Mouse (Mus musculus): ENCODE results near the gene Cmtm5. TPM values are rescaled to one million over a fixed set of nuclear protein-coding genes. Genes with fewer than 3 reads are reported as not detected.

The Cmtm5 gene
- 7.0 and 7.1 TPM in 2 replicates for polyA plus RNA-seq (2015; fragmentation: Nextera tagmentation; extraction: Ambion mirVana)

GRCm38 (mm10) chr14:54935904-54936830 is at the start of gene Cmtm5:
Gene Cmtm5, plus strand, starts transcription at chr14:54936261.
- Histone ChIP-seq H3K27me3 (0 out of 2 replicates have a peak, but pooled peaks cover 4% of the 10 kb centered on the region), H3K4me1 (replicated peaks) (peaks cover 22% of the 10 kb centered on the region), H3K36me3 (no peaks in the 10 kb centered on the region), H3K9me3 (no peaks in the 10 kb centered on the region), H3K9ac (peak within 1 kb of the TSS; percentile 21), H3K4me2 (peak within 1 kb of the TSS; percentile 6; the same call in 1 of the 2 replicates), H3K4me3 (no peak within 1 kb of the TSS), H3K27ac (peak within 1 kb of the TSS; percentile 75)
- peak; percentile 55 for ATAC-seq (ENCODE audit: low FRiP score)
- 25% methylated on average over 8 of the region's 8 CpGs for WGBS

- no peak for ATAC-seq (ENCODE audit: low FRiP score)
- Histone ChIP-seq H3K4me1 (replicated peaks) (peaks cover 26% of the 10 kb centered on the region), H3K4me2 (peak within 1 kb of the TSS; percentile 48), H3K9me3 (no peaks in the 10 kb centered on the region), H3K27ac (peak within 1 kb of the TSS; percentile 86), H3K9ac (peak within 1 kb of the TSS; percentile 56; the same call in 1 of the 2 replicates), H3K4me3 (peak within 1 kb of the TSS; percentile 93), H3K36me3 (peaks cover 22% of the 10 kb centered on the region), H3K27me3 (no peaks in the 10 kb centered on the region)
- WGBS = 95% methylated on average over 3 of the region's 3 CpGs
Measured at GRCm38 (mm10) chr14:54892200-54892599, 43.9 kb upstream of the Cmtm5 start, which contains the start of gene Pabpn1. Gene Pabpn1, plus strand, starts transcription at chr14:54892500.

GRCm38 (mm10) chr14:54893651-54894181 is 42.3 kb upstream of the Cmtm5 start:
- Histone ChIP-seq H3K36me3 (peaks cover 33% of the 10 kb centered on the region), H3K9me3 (no peaks in the 10 kb centered on the region), H3K4me2 (peak overlapping the region; percentile 48), H3K27me3 (no peaks in the 10 kb centered on the region), H3K9ac (peak overlapping the region; percentile 100), H3K4me3 (peak overlapping the region; percentile 93), H3K4me1 (replicated peaks) (peaks cover 29% of the 10 kb centered on the region), H3K27ac (peak overlapping the region; percentile 98)
- peak; percentile 99 for ATAC-seq (ENCODE audit: low FRiP score)
- WGBS = under 1% methylated on average over 38 of the region's 38 CpGs

- peak overlapping the region; percentile 100 for H3K9ac ChIP-seq
- WGBS = under 1% methylated on average over 53 of the region's 54 CpGs
Measured at GRCm38 (mm10) chr14:54894296-54895151, 41.5 kb upstream of the Cmtm5 start.

GRCm38 (mm10) chr14:54897445-54897844 is 38.6 kb upstream of the Cmtm5 start:
- Histone ChIP-seq H3K4me2 (no peak overlapping the region), H3K9ac (peak overlapping the region; percentile 21; the same call in 1 of the 2 replicates), H3K9me3 (no peaks in the 10 kb centered on the region), H3K27ac (peak overlapping the region; percentile 24; the same call in 1 of the 2 replicates), H3K4me1 (replicated peaks) (peaks cover 29% of the 10 kb centered on the region), H3K27me3 (no peaks in the 10 kb centered on the region), H3K4me3 (no peak overlapping the region), H3K36me3 (peaks cover 30% of the 10 kb centered on the region)
- ATAC-seq (ENCODE audit: low FRiP score) = no peak
- 66% methylated on average over 2 of the region's 2 CpGs for WGBS

More at GRCm38 (mm10) chr14:54894296-54895151, 41.5 kb upstream of the Cmtm5 start:
- Histone ChIP-seq H3K27ac (peak overlapping the region; percentile 98), H3K9me3 (no peaks in the 10 kb centered on the region), H3K4me1 (replicated peaks) (peaks cover 29% of the 10 kb centered on the region), H3K36me3 (peaks cover 30% of the 10 kb centered on the region), H3K4me2 (peak overlapping the region; percentile 75), H3K4me3 (peak overlapping the region; percentile 93), H3K27me3 (no peaks in the 10 kb centered on the region)
- ATAC-seq (ENCODE audit: low FRiP score) = peak; percentile 58

GRCm38 (mm10) chr14:54900383-54900782 is 35.7 kb upstream of the Cmtm5 start:
- Histone ChIP-seq H3K9ac (no peak overlapping the region), H3K4me3 (no peak overlapping the region), H3K27ac (peak overlapping the region; percentile 26; the same call in 1 of the 2 replicates), H3K4me1 (replicated peaks) (peaks cover 22% of the 10 kb centered on the region), H3K27me3 (no peaks in the 10 kb centered on the region), H3K9me3 (no peaks in the 10 kb centered on the region), H3K4me2 (no peak overlapping the region), H3K36me3 (peaks cover 49% of the 10 kb centered on the region)
- ATAC-seq (ENCODE audit: low FRiP score) = peak; percentile 69
- WGBS = under 1% methylated on average over 3 of the region's 3 CpGs

GRCm38 (mm10) chr14:54903641-54904040 is 32.4 kb upstream of the Cmtm5 start:
- 96% methylated on average over 4 of the region's 4 CpGs for WGBS
- peaks cover 50% of the 10 kb centered on the region for H3K36me3 ChIP-seq
- ATAC-seq (ENCODE audit: low FRiP score) = no peak

GRCm38 (mm10) chr14:54908682-54909081 is 27.4 kb upstream of the Cmtm5 start:
- Histone ChIP-seq H3K27me3 (no peaks in the 10 kb centered on the region), H3K4me1 (replicated peaks) (peaks cover 54% of the 10 kb centered on the region), H3K4me2 (no peak overlapping the region), H3K9ac (peak overlapping the region; percentile 49), H3K27ac (no peak overlapping the region), H3K9me3 (no peaks in the 10 kb centered on the region), H3K36me3 (peaks cover 65% of the 10 kb centered on the region), H3K4me3 (no peak overlapping the region)
- WGBS = 92% methylated on average over 7 of the region's 7 CpGs
- ATAC-seq (ENCODE audit: low FRiP score) = no peak

More at GRCm38 (mm10) chr14:54903641-54904040, 32.4 kb upstream of the Cmtm5 start:
- H3K4me2 ChIP-seq = no peak overlapping the region
- H3K27me3 ChIP-seq = no peaks in the 10 kb centered on the region
- H3K27ac ChIP-seq = no peak overlapping the region
- H3K4me3 ChIP-seq = no peak overlapping the region
- H3K9me3 ChIP-seq = no peaks in the 10 kb centered on the region
- H3K4me1 ChIP-seq (replicated peaks) = peaks cover 13% of the 10 kb centered on the region
- H3K9ac ChIP-seq = no peak overlapping the region

- Histone ChIP-seq H3K27ac (peak overlapping the region; percentile 95), H3K4me3 (peak overlapping the region; percentile 97), H3K9ac (peak overlapping the region; percentile 99), H3K4me2 (peak overlapping the region; percentile 97), H3K4me1 (replicated peaks) (peaks cover 54% of the 10 kb centered on the region), H3K9me3 (no peaks in the 10 kb centered on the region), H3K36me3 (peaks cover 49% of the 10 kb centered on the region), H3K27me3 (no peaks in the 10 kb centered on the region)
- 4% methylated on average over 41 of the region's 69 CpGs for WGBS
- ATAC-seq (ENCODE audit: low FRiP score) = peak; percentile 79
Measured at GRCm38 (mm10) chr14:54912109-54912850, 23.8 kb upstream of the Cmtm5 start.

- WGBS = under 1% methylated on average over 25 of the region's 28 CpGs
- peaks cover 52% of the 10 kb centered on the region for H3K4me1 ChIP-seq (replicated peaks)
- H3K4me3 ChIP-seq = peak within 1 kb of the TSS; percentile 97
- ATAC-seq (ENCODE audit: low FRiP score) = peak; percentile 95
- peak within 1 kb of the TSS; percentile 97 for H3K4me2 ChIP-seq
- H3K36me3 ChIP-seq = peaks cover 45% of the 10 kb centered on the region
- peak within 1 kb of the TSS; percentile 95 for H3K27ac ChIP-seq
- H3K9ac ChIP-seq = peak within 1 kb of the TSS; percentile 99
- H3K9me3 ChIP-seq = no peaks in the 10 kb centered on the region
- H3K27me3 ChIP-seq = no peaks in the 10 kb centered on the region
Measured at GRCm38 (mm10) chr14:54912886-54913285, 23.2 kb upstream of the Cmtm5 start, which contains the start of gene Slc22a17. Gene Slc22a17, minus strand, starts transcription at chr14:54913132.

GRCm38 (mm10) chr14:54913343-54913742 is 22.7 kb upstream of the Cmtm5 start:
- 21% methylated on average over 10 of the region's 10 CpGs for WGBS
- peak; percentile 30; the same call in 1 of the 2 replicates for ATAC-seq (ENCODE audit: low FRiP score)
- Histone ChIP-seq H3K4me1 (replicated peaks) (peaks cover 47% of the 10 kb centered on the region), H3K4me3 (peak overlapping the region; percentile 97), H3K36me3 (peaks cover 43% of the 10 kb centered on the region), H3K4me2 (peak overlapping the region; percentile 97), H3K27me3 (no peaks in the 10 kb centered on the region), H3K9ac (peak overlapping the region; percentile 99), H3K9me3 (no peaks in the 10 kb centered on the region), H3K27ac (peak overlapping the region; percentile 95)

Measured in hindbrain, embryonic 13.5 days (tissue).